Mouse (Mus musculus) bone marrow macrophage, adult 2 months (primary cell): ENCODE data around the gene Arid2.

Experiments
- CTCF ChIP-seq: IDR thresholded peaks from 2 replicates; pipeline ENCODE4 v1.5.1; 2012; ENCODE audit warnings: low read depth, mild to moderate bottlenecking, low read length, moderate library complexity
- POLR2A ChIP-seq: IDR thresholded peaks from 2 replicates; pipeline ENCODE4 v1.6.1; 2012; ENCODE audit warnings: mild to moderate bottlenecking, low read depth, low read length, borderline replicate concordance

DNA sequence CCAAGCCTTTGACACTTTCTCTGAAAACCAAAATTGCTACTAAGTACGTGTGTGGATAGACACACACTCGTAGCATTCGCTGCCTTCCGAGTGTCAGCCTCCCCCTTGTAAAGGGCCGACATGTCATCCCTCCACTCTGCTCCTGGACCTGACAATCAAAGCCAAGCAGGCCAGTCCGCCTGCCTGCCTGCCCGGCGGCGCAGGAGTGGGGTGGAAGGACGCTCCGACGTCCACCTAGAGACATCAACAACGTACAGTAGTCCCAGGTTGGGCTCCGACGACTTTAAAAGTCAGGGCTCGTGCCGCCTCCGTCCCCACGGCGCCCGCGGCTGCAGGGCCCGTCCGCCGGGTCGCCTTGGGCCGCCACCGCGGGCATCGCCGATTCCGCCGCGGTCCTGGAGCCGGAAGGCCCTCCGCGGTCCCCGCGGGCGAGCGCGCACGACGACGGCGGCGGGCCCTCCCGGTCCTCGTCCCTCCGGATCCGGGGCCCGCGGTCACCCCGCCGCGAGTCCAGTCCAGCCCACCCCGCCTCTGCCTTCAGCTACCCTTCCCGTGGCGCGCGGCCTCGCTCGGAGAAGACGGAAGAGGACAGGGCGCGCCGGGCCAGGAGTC is 2.5 kb upstream of the Arid2 start:
- TF ChIP-seq CTCF (no peak), POLR2A (no peak)
